Mouse (Mus musculus): ENCODE results near the gene Selenon.

Selenon gene

GRCm38 (mm10) chr4:134551494-134552316 lies at the start of gene Selenon:
Gene Selenon (minus strand): TSS chr4:134552166.
- Histone ChIP-seq H3K27me3 (ENCODE audit: control insufficient read depth, insufficient read depth, low read length, poor library complexity, severe bottlenecking) (no peaks in the 10 kb centered on the region; the same call in 1 of the 2 replicates), H3K36me3 (ENCODE audit: control insufficient read depth, insufficient read depth, low read length, poor library complexity, severe bottlenecking) (no peaks in the 10 kb centered on the region)
- DNase-seq (ENCODE audit: low read depth, low spot score) = no peak

- no peaks in the 10 kb centered on the region for H3K36me3 ChIP-seq (ENCODE audit: control insufficient read depth, insufficient read depth, low read length, poor library complexity, severe bottlenecking)
- DNase-seq (ENCODE audit: low read depth, low spot score) = peak; percentile 76
Observed at GRCm38 (mm10) chr4:134601404-134601803, 49.4 kb upstream of the Selenon start.

DNA sequence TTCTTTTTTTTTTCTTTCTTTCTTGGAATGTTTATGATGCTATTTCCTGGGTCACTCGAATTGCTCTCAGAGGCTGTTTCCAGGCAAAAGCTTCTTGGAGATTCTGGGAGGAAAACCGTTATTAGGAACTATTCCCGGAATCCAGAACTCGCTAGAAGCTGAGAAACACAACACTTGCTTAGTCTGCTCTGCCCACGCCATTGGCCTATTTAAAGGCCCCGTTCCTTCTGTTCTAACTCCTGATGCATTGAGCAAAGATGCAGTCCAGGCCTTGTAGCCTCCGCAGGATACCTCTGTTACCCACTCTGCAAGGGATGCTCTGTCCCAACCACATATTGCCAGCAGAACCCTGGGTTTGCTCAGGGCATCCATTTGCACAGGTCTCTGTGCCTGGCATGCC lies 48.8 kb upstream of the Selenon start:
- Histone ChIP-seq H3K27me3 (ENCODE audit: control insufficient read depth, insufficient read depth, low read length, poor library complexity, severe bottlenecking) (no peaks in the 10 kb centered on the region), H3K36me3 (ENCODE audit: control insufficient read depth, insufficient read depth, low read length, poor library complexity, severe bottlenecking) (no peaks in the 10 kb centered on the region)
- DNase-seq (ENCODE audit: low read depth, low spot score) = no peak

More at GRCm38 (mm10) chr4:134601404-134601803, 49.4 kb upstream of the Selenon start:
- H3K27me3 ChIP-seq (ENCODE audit: control insufficient read depth, insufficient read depth, low read length, poor library complexity, severe bottlenecking) = no peaks in the 10 kb centered on the region

- no peaks in the 10 kb centered on the region for H3K36me3 ChIP-seq (ENCODE audit: control insufficient read depth, insufficient read depth, low read length, poor library complexity, severe bottlenecking)
- no peak for DNase-seq (ENCODE audit: low read depth, low spot score)
- H3K27me3 ChIP-seq (ENCODE audit: control insufficient read depth, insufficient read depth, low read length, poor library complexity, severe bottlenecking) = no peaks in the 10 kb centered on the region
Observed at GRCm38 (mm10) chr4:134600060-134600459, 48.1 kb upstream of the Selenon start.

- no peak for DNase-seq (ENCODE audit: low read depth, low spot score)
- H3K27me3 ChIP-seq (ENCODE audit: control insufficient read depth, insufficient read depth, low read length, poor library complexity, severe bottlenecking) = no peaks in the 10 kb centered on the region
- H3K36me3 ChIP-seq (ENCODE audit: control insufficient read depth, insufficient read depth, low read length, poor library complexity, severe bottlenecking) = no peaks in the 10 kb centered on the region; the same call in 1 of the 2 replicates
Observed at GRCm38 (mm10) chr4:134596816-134597692, 45.1 kb upstream of the Selenon start.

DNA sequence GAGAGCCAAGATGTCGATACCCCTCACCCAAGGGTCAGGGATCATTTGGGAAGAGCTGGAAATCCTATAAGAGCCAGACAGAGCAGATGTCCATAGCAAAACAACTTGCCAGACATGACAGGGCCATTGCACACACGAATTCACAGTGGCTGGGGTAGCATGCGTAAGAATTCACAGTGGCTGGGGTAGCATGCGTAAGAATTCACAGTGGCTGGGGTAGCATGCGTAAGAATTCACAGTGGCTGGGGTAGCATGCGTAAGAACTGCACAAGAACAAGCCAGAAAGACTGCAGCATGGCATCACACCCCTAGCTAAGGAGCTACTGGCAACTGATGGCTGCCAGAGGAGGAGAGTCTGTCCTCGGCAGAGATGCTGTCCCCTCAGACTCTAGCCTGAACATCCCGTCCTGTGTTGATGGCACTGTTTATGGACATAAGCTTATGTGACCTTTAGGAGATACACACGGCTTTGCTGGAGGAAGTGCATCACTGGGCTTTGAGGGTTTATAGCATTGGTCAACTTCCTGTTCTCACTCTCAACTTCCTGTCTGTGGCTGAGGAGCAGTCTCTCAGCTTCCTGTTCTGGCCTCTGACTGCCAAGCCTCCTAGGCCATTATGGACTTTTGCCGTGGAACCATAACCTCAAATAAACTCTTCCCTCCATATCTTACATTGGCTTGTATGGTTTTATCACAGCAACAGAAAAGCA lies 42.9 kb upstream of the Selenon start:
- H3K36me3 ChIP-seq (ENCODE audit: control insufficient read depth, insufficient read depth, low read length, poor library complexity, severe bottlenecking) = no peaks in the 10 kb centered on the region; the same call in 1 of the 2 replicates
- DNase-seq (ENCODE audit: low read depth, low spot score) = peak; percentile 51
- H3K27me3 ChIP-seq (ENCODE audit: control insufficient read depth, insufficient read depth, low read length, poor library complexity, severe bottlenecking) = no peaks in the 10 kb centered on the region

- DNase-seq (ENCODE audit: low read depth, low spot score) = peak; percentile 48
- Histone ChIP-seq H3K27me3 (ENCODE audit: control insufficient read depth, insufficient read depth, low read length, poor library complexity, severe bottlenecking) (no peaks in the 10 kb centered on the region), H3K36me3 (ENCODE audit: control insufficient read depth, insufficient read depth, low read length, poor library complexity, severe bottlenecking) (no peaks in the 10 kb centered on the region; the same call in 1 of the 2 replicates)
Observed at GRCm38 (mm10) chr4:134592442-134592841, 40.5 kb upstream of the Selenon start.

- DNase-seq (ENCODE audit: low read depth, low spot score) = no peak
- H3K36me3 ChIP-seq (ENCODE audit: control insufficient read depth, insufficient read depth, low read length, poor library complexity, severe bottlenecking) = no peaks in the 10 kb centered on the region; the same call in 1 of the 2 replicates
- no peaks in the 10 kb centered on the region for H3K27me3 ChIP-seq (ENCODE audit: control insufficient read depth, insufficient read depth, low read length, poor library complexity, severe bottlenecking)
Observed at GRCm38 (mm10) chr4:134591506-134592061, 39.6 kb upstream of the Selenon start.

DNA sequence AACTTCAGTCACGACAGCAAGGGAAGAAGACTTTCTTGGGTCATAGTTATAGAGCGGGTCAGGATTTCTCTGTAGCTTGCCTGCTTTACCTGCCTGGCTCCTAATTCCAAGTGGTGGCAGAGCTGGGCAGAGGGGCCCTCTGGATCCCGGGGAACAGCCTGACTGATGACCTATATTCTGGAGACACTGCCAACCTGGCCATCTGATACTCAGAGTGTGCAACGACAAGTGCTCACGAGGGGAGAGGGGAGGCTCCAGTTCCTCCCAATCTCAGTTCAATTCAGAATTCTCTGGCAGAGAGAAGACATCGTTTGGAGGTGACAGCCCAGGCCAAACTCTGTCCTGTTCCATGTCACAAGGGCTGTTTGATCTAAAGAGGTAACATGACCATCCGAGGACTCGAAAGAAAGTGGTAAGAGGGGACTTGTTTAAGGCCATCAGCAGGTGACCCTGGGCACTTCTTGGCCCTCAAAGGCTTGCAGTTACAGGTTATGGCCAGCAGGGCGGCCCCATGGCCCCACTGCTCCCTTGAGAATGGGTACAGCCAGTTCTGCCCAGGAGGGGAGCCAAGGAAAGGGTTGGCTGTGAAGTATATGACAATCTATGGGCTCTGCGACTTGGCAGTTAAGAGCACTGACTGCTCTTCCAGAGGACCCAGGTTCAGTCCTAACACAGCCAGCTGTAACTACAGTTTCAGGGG lies 38.4 kb upstream of the Selenon start:
- DNase-seq (ENCODE audit: low read depth, low spot score) = peak; percentile 53
- Histone ChIP-seq H3K36me3 (ENCODE audit: control insufficient read depth, insufficient read depth, low read length, poor library complexity, severe bottlenecking) (no peaks in the 10 kb centered on the region; the same call in 1 of the 2 replicates), H3K27me3 (ENCODE audit: control insufficient read depth, insufficient read depth, low read length, poor library complexity, severe bottlenecking) (no peaks in the 10 kb centered on the region)

DNA sequence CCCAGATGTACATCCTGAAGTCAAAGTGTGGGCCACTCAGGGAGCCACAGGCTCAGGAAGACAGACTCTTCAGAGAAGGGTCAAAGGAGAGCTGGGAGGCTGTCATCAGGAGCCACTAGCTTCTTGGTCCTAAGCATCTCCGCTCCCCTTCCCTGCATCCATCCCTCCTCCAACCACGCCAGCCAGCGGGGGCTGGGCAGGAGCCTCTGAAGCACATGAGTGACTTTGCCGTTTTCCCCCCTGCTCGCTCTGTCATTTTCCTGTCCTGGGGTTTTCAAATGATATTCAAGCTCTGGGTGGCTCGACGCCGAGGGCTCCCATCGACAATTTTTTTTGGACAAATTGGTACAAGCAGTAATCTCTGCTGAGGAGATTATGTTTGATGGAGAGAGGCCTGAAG lies 37.8 kb upstream of the Selenon start:
- DNase-seq (ENCODE audit: low read depth, low spot score) = no peak
- H3K27me3 ChIP-seq (ENCODE audit: control insufficient read depth, insufficient read depth, low read length, poor library complexity, severe bottlenecking) = no peaks in the 10 kb centered on the region
- H3K36me3 ChIP-seq (ENCODE audit: control insufficient read depth, insufficient read depth, low read length, poor library complexity, severe bottlenecking) = no peaks in the 10 kb centered on the region; the same call in 1 of the 2 replicates

DNA sequence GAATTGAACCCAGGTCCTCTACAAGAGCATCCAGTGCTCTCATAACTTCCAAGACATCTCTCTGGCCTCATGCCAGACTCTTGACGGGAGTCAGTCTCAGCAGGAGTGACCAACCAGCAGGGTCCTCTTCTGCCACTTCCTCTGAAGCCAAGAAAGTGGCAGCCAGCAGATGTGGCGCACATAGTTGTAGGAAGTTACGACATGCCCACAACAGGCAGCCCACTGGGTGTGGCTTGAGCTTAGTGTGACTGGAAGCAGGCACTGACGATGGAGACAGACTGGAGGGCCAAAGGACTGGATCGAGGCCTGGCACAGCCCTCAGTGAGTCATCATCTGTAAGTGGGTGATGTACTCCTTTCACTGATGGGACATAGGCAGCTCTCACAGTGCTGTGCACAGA lies 37.0 kb upstream of the Selenon start:
- H3K27me3 ChIP-seq (ENCODE audit: control insufficient read depth, insufficient read depth, low read length, poor library complexity, severe bottlenecking) = no peaks in the 10 kb centered on the region
- no peak for DNase-seq (ENCODE audit: low read depth, low spot score)
- no peaks in the 10 kb centered on the region; the same call in 1 of the 2 replicates for H3K36me3 ChIP-seq (ENCODE audit: control insufficient read depth, insufficient read depth, low read length, poor library complexity, severe bottlenecking)

DNA sequence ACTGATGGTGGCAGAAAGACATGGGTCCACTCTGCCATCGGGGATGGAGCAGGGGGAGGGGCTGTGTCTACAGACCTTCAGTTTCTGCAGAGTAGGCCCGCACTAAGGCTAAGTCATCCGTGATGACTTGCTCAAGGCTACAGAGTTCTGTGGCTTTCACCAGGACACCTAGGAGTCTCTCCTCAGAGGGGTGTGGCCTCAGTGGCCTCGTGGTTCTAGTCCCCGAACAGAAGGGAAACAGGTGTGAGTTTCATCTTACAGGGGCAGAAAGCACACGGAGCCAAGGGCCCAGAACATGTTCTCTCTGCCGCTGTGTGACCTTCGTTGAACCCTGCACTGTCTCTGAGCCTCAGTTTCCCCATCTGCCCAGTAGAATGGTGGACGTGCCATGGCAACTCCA lies 36.3 kb upstream of the Selenon start:
- peak; percentile 30 for DNase-seq (ENCODE audit: low read depth, low spot score)

DNA sequence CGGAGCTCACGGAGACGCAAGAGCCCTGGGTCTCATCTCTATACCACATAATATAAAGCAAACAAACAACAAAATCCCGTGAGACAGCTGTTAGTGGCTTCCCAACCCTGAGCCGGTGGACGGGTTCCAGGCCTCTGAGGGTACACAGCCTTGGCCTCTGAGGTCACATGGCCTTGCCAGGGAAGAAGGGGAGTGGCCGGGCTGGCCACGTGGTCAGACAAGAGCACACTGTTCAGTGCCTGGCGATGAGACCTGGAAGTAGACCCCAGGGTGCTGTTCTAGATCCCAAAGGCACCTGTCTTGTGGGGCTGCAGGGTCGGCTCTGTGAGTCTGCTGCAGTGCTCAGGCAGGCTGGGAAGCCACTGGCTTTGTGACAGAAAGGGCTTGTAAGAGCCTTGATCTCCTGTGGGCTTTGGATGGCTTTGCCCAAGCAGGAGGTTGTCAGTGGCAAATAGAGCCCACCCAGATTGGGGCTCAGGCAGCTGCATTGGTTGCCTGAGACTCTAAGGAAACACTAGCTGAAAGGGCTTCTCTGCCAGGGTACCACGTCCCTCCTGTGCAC lies 35.8 kb upstream of the Selenon start:
- Histone ChIP-seq H3K27me3 (ENCODE audit: control insufficient read depth, insufficient read depth, low read length, poor library complexity, severe bottlenecking) (no peaks in the 10 kb centered on the region), H3K36me3 (ENCODE audit: control insufficient read depth, insufficient read depth, low read length, poor library complexity, severe bottlenecking) (no peaks in the 10 kb centered on the region)
- DNase-seq (ENCODE audit: low read depth, low spot score) = no peak

More for the DNA sequence above, 36.3 kb upstream of the Selenon start:
- Histone ChIP-seq H3K36me3 (ENCODE audit: control insufficient read depth, insufficient read depth, low read length, poor library complexity, severe bottlenecking) (no peaks in the 10 kb centered on the region), H3K27me3 (ENCODE audit: control insufficient read depth, insufficient read depth, low read length, poor library complexity, severe bottlenecking) (no peaks in the 10 kb centered on the region)

Measured in splenic B cell, adult 2 months (primary cell).